1 mouse cellular context compared by ENCODE assay signal in genomic region chr9:123701822-123702221, GRCm38 (mm10).
TF ChIP-seq lines count a peak whose summit lies in the region.

No protein-coding gene starts in this region.

TF ChIP-seq in MEL, 35 proteins besides CTCF, POLR2A, EP300 and RAD21 (continued from another document):
- TF ChIP-seq UBTF (IDR thresholded peaks at IDR 0.05; ENCODE audit: borderline replicate concordance, insufficient read depth, low read depth, low read length) (no peak), ZMIZ1 (IDR thresholded peaks at IDR 0.05; ENCODE audit: low read depth, low read length) (no peak), MAFK (IDR thresholded peaks at IDR 0.05; ENCODE audit: borderline replicate concordance, low read depth, low read length) (no peak), SIN3A (IDR thresholded peaks at IDR 0.05; ENCODE audit: low read length) (peak; percentile 54), MXI1 (IDR thresholded peaks at IDR 0.05; ENCODE audit: low read depth, low read length) (peak; percentile 49; the same call in 1 of the 2 replicates), BHLHE40 (IDR thresholded peaks at IDR 0.05; ENCODE audit: borderline replicate concordance, low read depth, low read length) (0 out of 2 replicates have a peak, but pooled peaks have one; percentile 43), TAL1 (IDR thresholded peaks at IDR 0.05; ENCODE audit: low read length) (peak; percentile 79), ZC3H11A (IDR thresholded peaks at IDR 0.05; ENCODE audit: low read depth, low read length) (no peak), ZKSCAN1 (IDR thresholded peaks at IDR 0.05; ENCODE audit: low read depth, low read length) (no peak), MAZ (IDR thresholded peaks at IDR 0.05; ENCODE audit: low read depth, low read length) (0 out of 2 replicates have a peak, but pooled peaks have one; percentile 44), RCOR1 (IDR thresholded peaks at IDR 0.05; ENCODE audit: low read depth, low read length) (peak; percentile 51; the same call in 1 of the 2 replicates)
